In genomic region chr11:71755115-71755514, GRCm38 (mm10) we compare ENCODE assay signal across 17 mouse cellular contexts. TPM values are rescaled to one million over a fixed set of nuclear protein-coding genes. Genes with fewer than 3 reads are reported as not detected.
DNase-seq lines count a peak whose midpoint lies in the region; ATAC-seq and TF ChIP-seq lines count a peak whose summit lies in the region.
"Had no signal": no experiment of that assay in that cellular context is flagged by ENCODE, and none has a peak within 500 bp of the region (broad histone marks: within the 10 kb centered on the region; RNA-seq: fewer than 3 reads in every experiment).

No protein-coding gene starts in this region.

- H3K36me3 ChIP-seq in forebrain, postnatal 0 days (ENCODE audit: insufficient read depth): no peaks in the 10 kb centered on the region
- H3K36me3 ChIP-seq in forebrain, embryonic 11.5 days (ENCODE audit: control insufficient read depth, insufficient read depth, low read length): no peaks in the 10 kb centered on the region
- H3K36me3 ChIP-seq in midbrain, embryonic 10.5 days: peaks cover 8% of the 10 kb centered on the region
- H3K36me3 ChIP-seq in neural tube, embryonic 15.5 days: no peaks in the 10 kb centered on the region
- H3K36me3 ChIP-seq: embryonic facial prominence, embryonic 12.5 days; heart, embryonic 15.5 days; limb, embryonic 13.5 days had no signal

- TF ChIP-seq POLR2A in cortical plate, adult 2 months (IDR thresholded peaks at IDR 0.05; ENCODE audit: extremely low read depth, insufficient read depth, low read length): no peak

- peaks cover 31% of the 10 kb centered on the region; the same call in 1 of the 2 replicates for H3K4me1 ChIP-seq in forebrain, postnatal 0 days (ENCODE audit: insufficient read depth)
- peaks cover 41% of the 10 kb centered on the region for H3K4me1 ChIP-seq in forebrain, embryonic 11.5 days (replicated peaks; ENCODE audit: control insufficient read depth, insufficient read depth, low read length)
- H3K4me1 ChIP-seq in cortical plate, adult 2 months (ENCODE audit: control insufficient read depth, insufficient read depth, low read length): peaks cover 3% of the 10 kb centered on the region; the same call in 1 of the 2 replicates
- peaks cover 98% of the 10 kb centered on the region for H3K4me1 ChIP-seq in midbrain, embryonic 10.5 days
- peaks cover 68% of the 10 kb centered on the region for H3K4me1 ChIP-seq in neural tube, embryonic 15.5 days

- H3K4me2 ChIP-seq in forebrain, postnatal 0 days (ENCODE audit: low read depth): peak overlapping the region; percentile 4; the same call in 1 of the 2 replicates
- H3K4me2 ChIP-seq in forebrain, embryonic 11.5 days (ENCODE audit: low read depth, low read length, severe bottlenecking): no peak overlapping the region
- H3K4me2 ChIP-seq in neural tube, embryonic 15.5 days: peak overlapping the region; percentile 2; the same call in 1 of the 2 replicates
- H3K4me2 ChIP-seq: embryonic facial prominence, embryonic 12.5 days; heart, embryonic 15.5 days; limb, embryonic 13.5 days had no signal

- no peak for ATAC-seq in forebrain, postnatal 0 days
- no peak for ATAC-seq in forebrain, embryonic 11.5 days (replicated peaks; ENCODE audit: low FRiP score)
- no peak for ATAC-seq in neural tube, embryonic 15.5 days (ENCODE audit: low FRiP score)

- no peak overlapping the region for H3K4me3 ChIP-seq in forebrain, postnatal 0 days (ENCODE audit: low read depth, low read length)
- no peak overlapping the region for H3K4me3 ChIP-seq in forebrain, embryonic 11.5 days (ENCODE audit: low read depth, low read length)
- no peak overlapping the region for H3K4me3 ChIP-seq in cortical plate, adult 2 months (ENCODE audit: insufficient read depth, low read length)
- peak overlapping the region; percentile 16; the same call in 1 of the 2 replicates for H3K4me3 ChIP-seq in midbrain, embryonic 10.5 days
- H3K4me3 ChIP-seq in neural tube, embryonic 15.5 days (replicated peaks): no peak overlapping the region
- H3K4me3 ChIP-seq: embryonic facial prominence, embryonic 12.5 days; heart, embryonic 15.5 days; limb, embryonic 13.5 days had no signal

- DNase-seq in forebrain, postnatal 0 days: no peak
- DNase-seq in forebrain, embryonic 11.5 days (ENCODE audit: low spot score): no peak
- no peak for DNase-seq in midbrain, embryonic 10.5 days (ENCODE audit: low spot score)
- DNase-seq in thymus, postnatal 14 days: no peak
- no peak for DNase-seq in yolk sac, embryonic 10.5 days (ENCODE audit: low spot score)
- DNase-seq: heart, adult 11 months; kidney, adult 9 months; kidney, postnatal 4 days; layer of hippocampus, postnatal 36 days; lung, postnatal 14 days; right cerebral cortex, adult 18-20 months; thymus, postnatal 4 days had no signal

- no peak overlapping the region for H3K27ac ChIP-seq in forebrain, postnatal 0 days (ENCODE audit: low read depth, low read length)
- no peak overlapping the region for H3K27ac ChIP-seq in forebrain, embryonic 11.5 days (ENCODE audit: low read depth, low read length)
- H3K27ac ChIP-seq in cortical plate, adult 2 months (ENCODE audit: insufficient read depth, low read length): peak overlapping the region; percentile 49
- H3K27ac ChIP-seq in midbrain, embryonic 10.5 days (replicated peaks): peak overlapping the region; percentile 81
- H3K27ac ChIP-seq in neural tube, embryonic 15.5 days (replicated peaks): no peak overlapping the region
- H3K27ac ChIP-seq: embryonic facial prominence, embryonic 12.5 days; heart, embryonic 15.5 days; limb, embryonic 13.5 days had no signal

- H3K9ac ChIP-seq in forebrain, postnatal 0 days: no peak overlapping the region
- no peak overlapping the region; the same call in 1 of the 2 replicates for H3K9ac ChIP-seq in forebrain, embryonic 11.5 days (ENCODE audit: low read length)
- H3K9ac ChIP-seq in neural tube, embryonic 15.5 days (replicated peaks): no peak overlapping the region
- H3K9ac ChIP-seq: embryonic facial prominence, embryonic 12.5 days; heart, embryonic 15.5 days; limb, embryonic 13.5 days had no signal

- no peaks in the 10 kb centered on the region for H3K27me3 ChIP-seq in forebrain, postnatal 0 days (ENCODE audit: insufficient read depth, low read length)
- no peaks in the 10 kb centered on the region for H3K27me3 ChIP-seq in forebrain, embryonic 11.5 days (ENCODE audit: control insufficient read depth, insufficient read depth, low read length)
- H3K27me3 ChIP-seq in midbrain, embryonic 10.5 days (ENCODE audit: low read depth, poor library complexity, severe bottlenecking): peaks cover 31% of the 10 kb centered on the region
- no peaks in the 10 kb centered on the region for H3K27me3 ChIP-seq in neural tube, embryonic 15.5 days (replicated peaks)

- H3K9me3 ChIP-seq in forebrain, postnatal 0 days (ENCODE audit: low read length): no peaks in the 10 kb centered on the region
- H3K9me3 ChIP-seq in forebrain, embryonic 11.5 days (ENCODE audit: control insufficient read depth, low read length): no peaks in the 10 kb centered on the region
- H3K9me3 ChIP-seq in midbrain, embryonic 10.5 days (replicated peaks): no peaks in the 10 kb centered on the region
- H3K9me3 ChIP-seq in neural tube, embryonic 15.5 days (replicated peaks): no peaks in the 10 kb centered on the region
- H3K9me3 ChIP-seq: embryonic facial prominence, embryonic 12.5 days; heart, embryonic 15.5 days; limb, embryonic 13.5 days had no signal

- TF ChIP-seq CTCF in forebrain, postnatal 0 days (IDR thresholded peaks at IDR 0.05; ENCODE audit: low read depth): no peak
- no peak for TF ChIP-seq CTCF in cortical plate, adult 2 months (IDR thresholded peaks at IDR 0.05; ENCODE audit: extremely low read depth, insufficient read depth, low read length)

- 52% methylated on average over 2 of the region's 2 CpGs for WGBS in forebrain, postnatal 0 days
- 73% methylated on average over 2 of the region's 2 CpGs for WGBS in forebrain, embryonic 11.5 days
- 61% methylated on average over 2 of the region's 2 CpGs for WGBS in midbrain, embryonic 10.5 days
- 67% methylated on average over 2 of the region's 2 CpGs for WGBS in neural tube, embryonic 15.5 days

RNA-seq across cellular contexts. Expression of gene Wscd1, which starts 5.4 kb away (rescaled TPM):
- 91.6 and 96.7 TPM in 2 replicates for total RNA-seq in forebrain, postnatal 0 days (2014; rRNA removed)
- polyA plus RNA-seq in forebrain, postnatal 0 days (2015; fragmentation: Nextera tagmentation; extraction: Ambion mirVana): 46.7 and 63.1 TPM in 2 replicates
- 48.7 and 60.9 TPM in 2 replicates for polyA plus RNA-seq in forebrain, embryonic 11.5 days (2014; fragmentation: Nextera tagmentation; extraction: Ambion mirVana)
- 66.6 TPM in 2 replicates for polyA plus RNA-seq in cortical plate, adult 2 months (2012; rRNA removed)
- 61.5 and 86.9 TPM in 2 replicates for polyA plus RNA-seq in midbrain, embryonic 10.5 days (2016; fragmentation: Nextera tagmentation; extraction: Ambion mirVana)
- polyA plus RNA-seq in neural tube, embryonic 15.5 days (2015; fragmentation: Nextera tagmentation; extraction: Ambion mirVana): 57.7 and 62.1 TPM in 2 replicates

Comparison
In these comparisons a context has a peak if more than half of its experiments do, and no peak if none do; other contexts are left out.
1. H3K27ac ChIP-seq: peak in cortical plate, adult 2 months (single experiment) and midbrain, embryonic 10.5 days (single experiment); none in forebrain, postnatal 0 days (single experiment), forebrain, embryonic 11.5 days (single experiment) and neural tube, embryonic 15.5 days (single experiment).